Mouse (Mus musculus): ENCODE measurements around the gene Rnf34. TPM values are rescaled to one million over a fixed set of nuclear protein-coding genes. Genes with fewer than 3 reads are reported as not detected.

The Rnf34 gene
- total and polyA plus RNA-seq, 3 experiments, result 18.4 to 29.1 (median 24.6) TPM

GRCm38 (mm10) chr5:122824450-122824849, 25.4 kb upstream of the Rnf34 start:
- peaks cover 4 to 28% of the 10 kb centered on the region in 2 experiments for H3K4me1 ChIP-seq (ENCODE audit: control insufficient read depth in 1 of 2, insufficient read depth in 2 of 2)
- H3K36me3 ChIP-seq (replicated peaks in 1 of 2; ENCODE audit: control insufficient read depth in 1 of 2, insufficient read depth in 1 of 2, low read length in 1 of 2), result peaks cover 1 to 5% of the 10 kb centered on the region in 2 experiments
- 0 out of 2 replicates have a peak overlapping the region, but pooled peaks have one; percentile 40 for H3K4me2 ChIP-seq (ENCODE audit: insufficient read depth, low read depth, poor library complexity, severe bottlenecking)
- H3K9ac ChIP-seq (ENCODE audit: insufficient read depth, low read depth), result peak overlapping the region; percentile 42; the same call in 1 of the 2 replicates
- no peak overlapping the region for H3K27ac ChIP-seq (ENCODE audit: insufficient read depth, low read depth)
- H3K9me3 ChIP-seq (replicated peaks; ENCODE audit: low read length), result no peaks in the 10 kb centered on the region
- dilution Hi-C loops (cut with MboI; ENCODE audit: extremely low pct_ligation_motif_present, extremely low pct_unique_long_range_greater_than_20kb, low sequenced_read_pairs), result no loop called here
- DNase-seq (ENCODE audit: extremely low read depth), result peak; percentile 81
- H3K79me2 ChIP-seq (replicated peaks; ENCODE audit: control insufficient read depth, extremely low read depth, insufficient read depth, poor library complexity, severe bottlenecking), result peaks cover 8% of the 10 kb centered on the region
- no peak overlapping the region for H3K4me3 ChIP-seq (replicated peaks in 1 of 3; ENCODE audit: low read depth in 2 of 3, low read length in 2 of 3, poor library complexity in 1 of 3)
- TF ChIP-seq NELFE (IDR thresholded peaks at IDR 0.05; ENCODE audit: low read depth, low read length), result no peak; the same call in 1 of the 2 replicates
- TF ChIP-seq ETS1 (conservative IDR thresholded peaks at IDR 0.05; ENCODE audit: low read depth, low read length), result peak; percentile 70; the same call in 1 of the 2 replicates
- TF ChIP-seq E2F4 (IDR thresholded peaks at IDR 0.05; ENCODE audit: insufficient replicate concordance, low read depth, low read length), result no peak
- TF ChIP-seq MXI1 (IDR thresholded peaks at IDR 0.05; ENCODE audit: low read depth, low read length), result no peak
- TF ChIP-seq POLR2A (IDR thresholded peaks at IDR 0.05; ENCODE audit: low read depth, low read length), result 0 out of 2 replicates have a peak, but pooled peaks have one; percentile 16
- peak; percentile 20 to 43; a peak in 2 of 4 replicates for TF ChIP-seq CTCF (conservative IDR thresholded peaks at IDR 0.05 in 1 of 2, IDR thresholded peaks at IDR 0.05 in 1 of 2; ENCODE audit: low read depth in 2 of 2, low read length in 2 of 2)
- TF ChIP-seq POLR2AphosphoS2 (IDR thresholded peaks at IDR 0.05; ENCODE audit: low read depth, low read length), result no peak
- TF ChIP-seq BHLHE40 (IDR thresholded peaks at IDR 0.05; ENCODE audit: low read depth, low read length), result no peak; the same call in 1 of the 2 replicates
- no peak for TF ChIP-seq HCFC1 (IDR thresholded peaks at IDR 0.05; ENCODE audit: low read depth, low read length)
- no peak for TF ChIP-seq UBTF (IDR thresholded peaks at IDR 0.05; ENCODE audit: low read depth, low read length)
- no peak for TF ChIP-seq USF2 (conservative IDR thresholded peaks at IDR 0.05; ENCODE audit: low read depth, low read length)
- TF ChIP-seq ZC3H11A (IDR thresholded peaks at IDR 0.05; ENCODE audit: low read depth, low read length), result no peak
- TF ChIP-seq NRF1 (IDR thresholded peaks at IDR 0.05; ENCODE audit: low read depth, low read length), result no peak
- no peak for TF ChIP-seq MAX (IDR thresholded peaks at IDR 0.05; ENCODE audit: low read length)
- no peak; the same call in 1 of the 2 replicates for TF ChIP-seq SIN3A (IDR thresholded peaks at IDR 0.05; ENCODE audit: low read length)
- 0 out of 2 replicates have a peak, but pooled peaks have one; percentile 34 for TF ChIP-seq MAFK (IDR thresholded peaks at IDR 0.05; ENCODE audit: insufficient replicate concordance, low read length)
- TF ChIP-seq EP300 (IDR thresholded peaks at IDR 0.05; ENCODE audit: low read length), result peak; percentile 84; the same call in 1 of the 2 replicates
- no peak for TF ChIP-seq USF1 (IDR thresholded peaks at IDR 0.05; ENCODE audit: low read depth, low read length)
- peak; percentile 71 for TF ChIP-seq IRF4 (IDR thresholded peaks at IDR 0.05; ENCODE audit: low read depth, low read length)
- TF ChIP-seq RCOR1 (conservative IDR thresholded peaks at IDR 0.05; ENCODE audit: low read depth, low read length), result no peak
- 0 out of 2 replicates have a peak, but pooled peaks have one; percentile 8 for TF ChIP-seq TBP (conservative IDR thresholded peaks at IDR 0.05; ENCODE audit: low read depth, low read length)
- TF ChIP-seq KAT2A (IDR thresholded peaks at IDR 0.05; ENCODE audit: insufficient replicate concordance, low read length), result no peak
- TF ChIP-seq GABPA (IDR thresholded peaks at IDR 0.05; ENCODE audit: insufficient replicate concordance, low read depth, low read length), result no peak
- TF ChIP-seq TCF12 (IDR thresholded peaks at IDR 0.05; ENCODE audit: low read depth, low read length), result peak; percentile 93
- TF ChIP-seq MAZ (IDR thresholded peaks at IDR 0.05; ENCODE audit: low read depth, low read length), result no peak
- no peak for TF ChIP-seq CHD1 (IDR thresholded peaks at IDR 0.05; ENCODE audit: low read depth, low read length)
- no peak for TF ChIP-seq ZKSCAN1 (IDR thresholded peaks at IDR 0.05; ENCODE audit: borderline replicate concordance, low read depth, low read length)
- TF ChIP-seq ELF1 (IDR thresholded peaks at IDR 0.05; ENCODE audit: low read depth, low read length), result no peak
- no peak for TF ChIP-seq ZNF384 (IDR thresholded peaks at IDR 0.05; ENCODE audit: low read depth, low read length)
- no peak for TF ChIP-seq CHD2 (IDR thresholded peaks at IDR 0.05; ENCODE audit: low read length)
- no peak for TF ChIP-seq SMC3 (IDR thresholded peaks at IDR 0.05; ENCODE audit: low read depth, low read length)
- no peak for TF ChIP-seq ZMIZ1 (IDR thresholded peaks at IDR 0.05; ENCODE audit: low read depth, low read length)
- 0 out of 2 replicates have a peak, but pooled peaks have one; percentile 20 for TF ChIP-seq MEF2A (IDR thresholded peaks at IDR 0.05; ENCODE audit: borderline replicate concordance, low read depth, low read length)
- no peak for TF ChIP-seq PAX5 (IDR thresholded peaks at IDR 0.05; ENCODE audit: low read length)
- peak; percentile 56; the same call in 1 of the 2 replicates for TF ChIP-seq JUN (IDR thresholded peaks at IDR 0.05; ENCODE audit: insufficient read depth, low read depth, low read length)
- no peak for TF ChIP-seq RAD21 (IDR thresholded peaks at IDR 0.05; ENCODE audit: low read depth, low read length)
- TF ChIP-seq MYC (IDR thresholded peaks at IDR 0.05; ENCODE audit: low read depth, low read length), result no peak
- TF ChIP-seq JUND (conservative IDR thresholded peaks at IDR 0.05; ENCODE audit: low read depth, low read length), result peak; percentile 67; the same call in 1 of the 2 replicates
- in situ Hi-C loops (cut with MboI; ENCODE audit: low pct_ligation_motif_present, low pct_unique_long_range_greater_than_20kb, low sequenced_read_pairs), result no loop called here
- H3K27me3 ChIP-seq (replicated peaks), result no peaks in the 10 kb centered on the region
